Mouse (Mus musculus) forebrain, embryonic 12.5 days (tissue): ENCODE data around the gene Tctn1. TPM values are rescaled to one million over a fixed set of nuclear protein-coding genes. Genes with fewer than 3 reads are reported as not detected.

Experiments
- ATAC-seq: fragments of 200-750 bp; cut with Nextera tagmentation; 2 replicates; pipeline ENCODE4 v1.8.0; 2017; ENCODE audit warnings: moderate TSS enrichment; ENCODE audit not compliant: low FRiP score
- H3K27ac ChIP-seq: fragments of 300-500 bp; sonication (generic); 2 replicates; pipeline ENCODE4 v1.5.1; 2016; ENCODE audit warnings: mild to moderate bottlenecking
- H3K27me3 ChIP-seq: fragments of 300-500 bp; sonication (generic); 2 replicates; pipeline ENCODE4 v1.6.1; 2016; ENCODE audit warnings: mild to moderate bottlenecking
- H3K36me3 ChIP-seq: fragments of 300-500 bp; sonication (generic); replicated peaks from 2 replicates; pipeline ENCODE4 v1.6.1; 2016; ENCODE audit warnings: mild to moderate bottlenecking
- H3K4me1 ChIP-seq: fragments of 300-500 bp; sonication (generic); 2 replicates; pipeline ENCODE4 v1.6.1; 2016
- H3K4me2 ChIP-seq: fragments of 300-500 bp; sonication (generic); 2 replicates; pipeline ENCODE4 v1.6.1; 2016; ENCODE audit warnings: mild to moderate bottlenecking, moderate library complexity
- H3K4me3 ChIP-seq: fragments of 300-500 bp; sonication (generic); replicated peaks from 2 replicates; pipeline ENCODE4 v1.5.1; 2016; ENCODE audit warnings: mild to moderate bottlenecking
- H3K9ac ChIP-seq: fragments of 300-500 bp; sonication (generic); 2 replicates; pipeline ENCODE4 v1.6.1; 2016; ENCODE audit warnings: mild to moderate bottlenecking
- H3K9me3 ChIP-seq: fragments of 300-500 bp; sonication (generic); 2 replicates; pipeline ENCODE4 v1.6.1; 2016
- WGBS: fragments of 180-500 bp; shearing (Covaris S2); methylation state at CpG from one replicate; pipeline ENCODE4 v1.1.7; 2016; 5-methylcytosine and 5-hydroxymethylcytosine counted together
- polyA plus RNA-seq: library from polyadenylated mRNA; unstranded; fragments of >200 nt; fragmentation: Nextera tagmentation; extraction: Ambion mirVana; gene quantifications from 2 replicates; pipeline ENCODE4 v1.2.1, GENCODE M21; 2016

Tctn1 gene
- polyA plus RNA-seq, 1 experiment from 2014 or later, result 5.5 TPM

DNA sequence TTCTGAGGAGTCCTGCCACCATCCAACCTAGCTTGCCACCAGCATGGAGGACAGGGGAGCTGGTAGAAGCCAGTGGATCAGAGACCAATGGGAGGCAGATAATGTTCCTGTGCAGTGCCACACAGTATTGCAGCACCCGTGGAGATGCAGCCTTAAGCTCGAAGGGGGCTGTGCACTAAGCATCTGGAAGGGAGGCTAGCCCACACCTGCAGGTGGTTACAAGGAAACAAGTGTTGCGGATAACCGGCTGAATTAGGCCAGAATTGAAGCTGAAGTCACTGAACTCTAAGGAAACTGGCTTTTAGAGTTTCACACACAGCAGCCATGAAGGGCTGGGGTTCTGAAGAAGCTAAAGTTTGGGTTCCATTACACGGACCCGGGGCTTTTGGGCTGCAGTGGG, 55.4 kb downstream of the Tctn1 start:
- Histone ChIP-seq H3K27me3 (no peaks in the 10 kb centered on the region), H3K4me3 (no peak overlapping the region), H3K9me3 (0 out of 2 replicates have a peak, but pooled peaks cover 3% of the 10 kb centered on the region), H3K27ac (peak overlapping the region; percentile 48; the same call in 1 of the 2 replicates), H3K36me3 (no peaks in the 10 kb centered on the region), H3K4me1 (peaks cover 18% of the 10 kb centered on the region), H3K4me2 (peak overlapping the region; percentile 55), H3K9ac (no peak overlapping the region)
- ATAC-seq, result no peak
- WGBS, result 40% methylated on average over 6 of the region's 6 CpGs

DNA sequence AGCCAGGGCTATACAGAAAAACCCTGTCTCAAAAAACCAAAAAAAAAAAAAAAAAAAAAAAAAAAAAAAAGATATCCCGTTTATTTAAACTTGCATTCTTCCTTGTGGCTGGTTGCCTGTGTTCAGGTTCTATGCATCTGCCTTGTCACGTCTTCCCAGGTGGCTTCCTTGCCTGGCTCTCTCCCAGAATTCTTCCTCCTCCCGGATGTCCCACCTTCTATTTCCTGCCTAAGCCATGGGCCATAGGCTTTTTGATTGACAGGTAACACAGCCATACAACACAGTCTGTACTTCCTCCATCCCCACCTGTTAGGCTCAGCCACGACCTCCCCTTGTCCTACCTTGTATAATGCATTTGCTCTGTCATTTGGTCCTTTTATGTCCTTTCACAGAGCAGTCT, 57.8 kb downstream of the Tctn1 start, which contains the start of gene Hvcn1:
Gene Hvcn1 (plus strand): TSS at position 330 of the 400 bp plus-strand sequence.
- Histone ChIP-seq H3K36me3 (no peaks in the 10 kb centered on the region), H3K4me1 (peaks cover 18% of the 10 kb centered on the region), H3K27ac (no peak within 1 kb of the TSS), H3K9me3 (0 out of 2 replicates have a peak, but pooled peaks cover 3% of the 10 kb centered on the region), H3K27me3 (no peaks in the 10 kb centered on the region), H3K9ac (no peak within 1 kb of the TSS), H3K4me2 (no peak within 1 kb of the TSS), H3K4me3 (no peak within 1 kb of the TSS)
- ATAC-seq, result no peak
- WGBS, result 91% methylated on average over 4 of the region's 4 CpGs

DNA sequence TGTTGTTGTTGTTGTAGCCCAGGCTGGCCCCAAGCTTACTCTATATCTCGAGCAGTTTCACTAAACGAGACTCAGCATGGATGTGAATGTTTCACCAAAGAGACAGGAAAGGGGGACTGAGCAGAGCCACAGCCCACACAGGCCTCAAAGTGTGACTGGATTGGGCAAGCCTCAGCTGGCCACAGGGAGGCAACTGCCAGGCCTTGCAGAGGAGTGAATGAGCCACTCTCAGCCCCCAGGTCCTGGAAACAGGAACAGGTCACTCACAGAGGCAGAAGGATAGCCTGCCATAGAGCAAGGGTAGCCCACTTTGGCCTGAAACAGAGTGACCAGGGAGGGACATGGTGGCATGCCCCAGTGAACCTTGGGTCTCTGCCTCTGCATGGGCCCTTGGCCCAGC, 60.1 kb downstream of the Tctn1 start:
- H3K4me2 ChIP-seq, result no peak overlapping the region
- H3K27ac ChIP-seq, result no peak overlapping the region
- WGBS, result 87% methylated on average over 2 of the region's 2 CpGs
- H3K9me3 ChIP-seq, result 0 out of 2 replicates have a peak, but pooled peaks cover 6% of the 10 kb centered on the region
- H3K9ac ChIP-seq, result no peak overlapping the region
- no peaks in the 10 kb centered on the region for H3K36me3 ChIP-seq
- no peak overlapping the region for H3K4me3 ChIP-seq
- H3K4me1 ChIP-seq, result peaks cover 7% of the 10 kb centered on the region
- ATAC-seq, result no peak
- H3K27me3 ChIP-seq, result no peaks in the 10 kb centered on the region

DNA sequence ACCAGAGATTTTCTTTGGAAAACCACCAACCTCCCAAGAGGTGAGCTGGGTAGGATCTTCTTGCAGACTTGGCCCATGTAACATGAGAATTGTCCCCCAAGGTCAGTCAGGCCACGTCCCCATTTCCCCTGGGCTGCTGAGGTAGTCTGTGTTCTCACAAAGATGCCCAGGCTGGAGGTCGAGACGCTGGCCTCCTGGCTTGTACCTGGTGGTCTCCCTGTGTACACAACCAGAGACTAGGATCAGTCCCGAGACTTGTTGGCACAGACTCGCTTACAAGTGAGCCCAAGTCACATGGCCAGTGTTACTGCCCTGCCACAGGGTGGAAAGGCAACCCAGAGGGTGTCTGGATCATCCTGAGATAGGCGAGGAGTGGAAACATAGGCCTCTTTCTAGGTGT, 62.4 kb downstream of the Tctn1 start:
- Histone ChIP-seq H3K4me3 (no peak overlapping the region), H3K9ac (no peak overlapping the region), H3K27me3 (no peaks in the 10 kb centered on the region), H3K4me1 (no peaks in the 10 kb centered on the region), H3K4me2 (no peak overlapping the region), H3K9me3 (0 out of 2 replicates have a peak, but pooled peaks cover 3% of the 10 kb centered on the region), H3K36me3 (no peaks in the 10 kb centered on the region), H3K27ac (no peak overlapping the region)
- ATAC-seq, result no peak
- WGBS, result 86% methylated on average over 6 of the region's 6 CpGs

- Histone ChIP-seq H3K4me1 (no peaks in the 10 kb centered on the region), H3K9ac (no peak overlapping the region), H3K27ac (no peak overlapping the region), H3K9me3 (0 out of 2 replicates have a peak, but pooled peaks cover 3% of the 10 kb centered on the region), H3K36me3 (no peaks in the 10 kb centered on the region), H3K27me3 (no peaks in the 10 kb centered on the region), H3K4me3 (no peak overlapping the region), H3K4me2 (no peak overlapping the region)
- ATAC-seq, result no peak
- WGBS, result 90% methylated on average over 4 of the region's 4 CpGs
These were observed 63.4 kb downstream of the Tctn1 start for GRCm38 (mm10) chr5:122200872-122201271.

DNA sequence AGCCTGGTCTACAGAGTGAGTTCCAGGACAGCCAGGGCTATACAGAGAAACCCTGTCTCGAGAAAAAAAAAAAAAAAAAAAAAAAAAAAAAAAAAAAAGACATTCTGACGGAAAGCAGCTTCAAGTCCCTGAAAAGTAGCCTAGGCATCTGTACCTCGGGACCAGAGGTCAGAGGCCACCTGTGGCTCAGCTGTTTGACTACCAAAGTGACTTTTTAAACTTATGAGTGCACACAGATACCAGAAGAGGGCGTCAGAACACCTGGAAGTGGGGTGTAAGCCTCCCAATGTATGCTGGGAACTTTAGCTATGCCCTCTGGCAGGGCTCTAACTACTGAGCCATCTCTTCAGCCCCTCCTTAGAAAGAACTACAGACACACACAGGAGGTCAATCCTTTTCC, 71.9 kb downstream of the Tctn1 start:
- no peak overlapping the region for H3K9ac ChIP-seq
- no peak overlapping the region for H3K27ac ChIP-seq
- no peaks in the 10 kb centered on the region for H3K36me3 ChIP-seq
- no peak overlapping the region for H3K4me3 ChIP-seq
- 69% methylated on average over 4 of the region's 4 CpGs for WGBS
- no peak overlapping the region for H3K4me2 ChIP-seq
- H3K4me1 ChIP-seq, result no peaks in the 10 kb centered on the region
- no peaks in the 10 kb centered on the region for H3K27me3 ChIP-seq
- no peak for ATAC-seq
- H3K9me3 ChIP-seq, result no peaks in the 10 kb centered on the region

DNA sequence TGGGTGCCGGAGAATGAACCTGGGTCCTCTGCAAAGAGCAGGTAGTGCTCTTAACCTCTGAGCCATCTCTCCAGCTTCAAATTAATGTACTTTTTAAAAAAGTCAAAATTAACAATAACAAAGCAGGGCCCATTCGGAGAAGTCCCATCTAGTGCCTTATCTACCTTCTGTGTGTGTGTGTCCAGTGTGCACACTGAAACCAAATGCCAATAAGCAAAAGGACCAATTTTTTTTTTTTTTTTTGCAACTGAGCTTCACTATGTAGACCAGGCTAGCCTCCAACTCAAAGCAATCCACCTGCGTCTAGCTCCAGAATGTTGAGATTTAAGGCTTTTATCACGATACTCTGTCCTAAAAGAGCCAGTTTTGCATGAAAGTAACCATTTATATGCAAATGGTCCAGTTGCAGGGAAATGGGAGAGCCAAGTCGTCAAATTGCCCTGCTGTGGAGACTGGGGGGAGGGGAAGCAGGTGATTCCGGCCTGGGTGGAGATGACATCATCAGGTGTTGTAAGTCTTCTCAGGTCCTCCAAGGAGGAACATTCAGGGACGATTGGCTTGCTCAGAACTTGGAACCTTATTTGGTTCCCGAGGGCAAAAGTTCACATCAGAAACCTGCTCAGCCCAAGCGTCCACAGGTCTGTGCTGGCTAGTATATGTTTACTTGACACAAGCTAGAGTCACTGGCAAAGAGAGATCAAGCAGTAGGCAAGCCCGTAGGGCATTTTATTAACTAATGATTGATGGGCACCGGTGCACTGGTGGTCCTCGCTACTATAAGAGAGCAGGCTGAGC, 72.8 kb downstream of the Tctn1 start:
- ATAC-seq, result no peak
- Histone ChIP-seq H3K4me1 (no peaks in the 10 kb centered on the region), H3K4me2 (no peak overlapping the region), H3K9me3 (no peaks in the 10 kb centered on the region), H3K36me3 (no peaks in the 10 kb centered on the region), H3K27ac (no peak overlapping the region), H3K27me3 (no peaks in the 10 kb centered on the region), H3K9ac (no peak overlapping the region), H3K4me3 (no peak overlapping the region)
- WGBS, result 77% methylated on average over 12 of the region's 12 CpGs

DNA sequence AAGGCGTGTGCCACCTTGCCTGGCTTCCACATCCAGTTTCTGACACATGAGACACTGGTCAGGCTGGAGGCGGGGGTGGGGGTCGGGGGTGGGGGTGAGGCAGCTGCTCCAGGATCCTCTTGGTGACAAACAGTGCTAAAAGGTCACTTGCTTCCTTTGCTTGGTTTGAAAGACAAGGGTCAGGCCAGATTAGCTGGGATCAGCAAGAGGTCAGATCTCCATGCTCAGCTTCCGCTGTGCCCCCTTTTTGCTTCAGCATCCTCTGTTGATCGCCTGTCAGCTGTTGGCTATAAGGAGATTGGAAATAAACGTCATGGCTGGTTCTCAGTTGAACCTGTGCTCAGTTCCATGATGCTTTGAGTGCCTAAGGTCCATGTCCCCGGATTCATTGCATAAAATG, 73.8 kb downstream of the Tctn1 start:
- no peaks in the 10 kb centered on the region for H3K36me3 ChIP-seq
- ATAC-seq, result no peak
- H3K9me3 ChIP-seq, result no peaks in the 10 kb centered on the region
- H3K4me2 ChIP-seq, result no peak overlapping the region
- H3K27ac ChIP-seq, result no peak overlapping the region
- no peaks in the 10 kb centered on the region for H3K4me1 ChIP-seq
- no peak overlapping the region for H3K4me3 ChIP-seq
- 59% methylated on average over 7 of the region's 7 CpGs for WGBS
- H3K27me3 ChIP-seq, result no peaks in the 10 kb centered on the region
- H3K9ac ChIP-seq, result no peak overlapping the region

DNA sequence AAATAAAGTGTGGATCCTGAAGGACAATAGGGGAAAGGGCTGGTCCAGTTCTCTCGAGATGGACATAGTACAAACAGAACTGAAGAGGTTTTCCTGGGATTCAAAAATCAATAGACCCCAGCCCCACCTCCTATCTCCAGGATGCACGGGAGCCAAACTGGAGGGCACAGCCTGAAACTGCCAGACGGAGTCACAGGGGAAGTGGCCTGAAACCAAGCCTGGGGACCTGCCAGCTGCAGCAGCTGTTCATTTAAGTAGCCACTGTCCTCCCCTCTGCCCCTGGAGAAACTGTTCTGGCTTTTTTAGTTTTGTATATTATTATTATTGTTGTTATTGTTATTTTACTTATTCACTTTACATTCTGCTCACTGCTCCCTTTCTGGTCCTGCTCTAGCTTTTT, 75.1 kb downstream of the Tctn1 start:
- WGBS, result 68% methylated on average over 3 of the region's 3 CpGs
- Histone ChIP-seq H3K4me2 (no peak overlapping the region), H3K36me3 (no peaks in the 10 kb centered on the region), H3K4me3 (no peak overlapping the region), H3K27me3 (no peaks in the 10 kb centered on the region), H3K27ac (no peak overlapping the region), H3K4me1 (no peaks in the 10 kb centered on the region), H3K9ac (no peak overlapping the region), H3K9me3 (no peaks in the 10 kb centered on the region)
- ATAC-seq, result no peak

Other genes starting within 250 kb of the Tctn1 start
- gene Cux2, start 214.4 kb downstream of the Tctn1 start, polyA plus RNA-seq, result 13.7 and 14.0 TPM in 2 replicates
- 1.5 and 2.5 TPM in 2 replicates for gene Myl2, start 163.5 kb downstream of the Tctn1 start, polyA plus RNA-seq
- gene Ccdc63, start 123.6 kb downstream of the Tctn1 start, polyA plus RNA-seq, result not detected in 2 replicates
- gene Ppp1cc, start 106.2 kb downstream of the Tctn1 start, polyA plus RNA-seq, result 324 and 337 TPM in 2 replicates
- 7.5 and 8.4 TPM in 2 replicates for gene Hvcn1, start 57.7 kb downstream of the Tctn1 start, polyA plus RNA-seq
- 9.6 and 10.7 TPM in 2 replicates for gene Pptc7, start 19.9 kb upstream of the Tctn1 start, polyA plus RNA-seq
- 12.7 and 15.8 TPM in 2 replicates for gene Rad9b, start 89.8 kb upstream of the Tctn1 start, polyA plus RNA-seq
- gene Vps29, start 89.9 kb upstream of the Tctn1 start, polyA plus RNA-seq, result 174 and 186 TPM in 2 replicates
- 60.5 and 62.6 TPM in 2 replicates for gene Gpn3, start 107.4 kb upstream of the Tctn1 start, polyA plus RNA-seq
- gene Fam216a, start 107.9 kb upstream of the Tctn1 start, polyA plus RNA-seq, result 106 and 115 TPM in 2 replicates
- 111 and 128 TPM in 2 replicates for gene Arpc3, start 127.4 kb upstream of the Tctn1 start, polyA plus RNA-seq
- 49.2 and 50.5 TPM in 2 replicates for gene Anapc7, start 157.2 kb upstream of the Tctn1 start, polyA plus RNA-seq
- gene Atp2a2, start 237.8 kb upstream of the Tctn1 start, polyA plus RNA-seq, result 57.9 and 61.2 TPM in 2 replicates